Mouse (Mus musculus) erythroblast, embryonic 14.5 days (primary cell): ENCODE results near the gene Cyfip2. TPM values are rescaled to one million over a fixed set of nuclear protein-coding genes. Genes with fewer than 3 reads are reported as not detected.

Source experiments
- H3K27me3 ChIP-seq: 2 replicates; pipeline ENCODE4 v1.6.1; 2012; ENCODE audit warnings: inconsistent platforms; ENCODE audit not compliant: control insufficient read depth
- H3K36me3 ChIP-seq: 2 replicates; pipeline ENCODE4 v1.6.1; 2012; ENCODE audit warnings: mild to moderate bottlenecking, inconsistent platforms; ENCODE audit not compliant: control insufficient read depth
- H3K4me1 ChIP-seq: 2 replicates; pipeline ENCODE4 v1.6.1; 2012; ENCODE audit warnings: inconsistent platforms; ENCODE audit not compliant: control insufficient read depth
- H3K4me3 ChIP-seq: replicated peaks from 2 replicates; pipeline ENCODE3; 2012; ENCODE audit warnings: moderate library complexity, mild to moderate bottlenecking, inconsistent platforms
- H3K9me3 ChIP-seq: 2 replicates; pipeline ENCODE4 v1.6.1; 2012; ENCODE audit warnings: low read length, inconsistent platforms, mixed read lengths; ENCODE audit not compliant: control insufficient read depth
- GATA1 ChIP-seq: IDR thresholded peaks from 2 replicates; pipeline ENCODE4 v1.6.1; 2012; ENCODE audit warnings: low read length, inconsistent platforms, mixed read lengths
- TAL1 ChIP-seq: IDR thresholded peaks from 3 replicates; pipeline ENCODE4 v1.6.1; 2012; ENCODE audit warnings: low read length, inconsistent platforms, mixed read lengths
- polyA plus RNA-seq: library from polyadenylated mRNA; stranded (reverse); fragments of >175 nt; gene quantifications from 2 replicates; pipeline ENCODE4 v1.2.3, GENCODE M21; 2012

Gene Cyfip2
- polyA plus RNA-seq, 1 experiment, result 0.04 TPM

- H3K4me3 ChIP-seq, result no peak overlapping the region
- no peaks in the 10 kb centered on the region for H3K36me3 ChIP-seq
- no peaks in the 10 kb centered on the region for H3K4me1 ChIP-seq
- TF ChIP-seq TAL1 (no peak), GATA1 (no peak)
- no peaks in the 10 kb centered on the region for H3K9me3 ChIP-seq
- H3K27me3 ChIP-seq, result no peaks in the 10 kb centered on the region
Observed at GRCm38 (mm10) chr11:46286803-46287202, 25.9 kb downstream of the Cyfip2 start.

GRCm38 (mm10) chr11:46283800-46284199, 28.9 kb downstream of the Cyfip2 start:
- no peaks in the 10 kb centered on the region for H3K36me3 ChIP-seq
- H3K9me3 ChIP-seq, result no peaks in the 10 kb centered on the region
- no peaks in the 10 kb centered on the region for H3K27me3 ChIP-seq
- H3K4me3 ChIP-seq, result no peak overlapping the region
- no peaks in the 10 kb centered on the region for H3K4me1 ChIP-seq
- no peak for TF ChIP-seq GATA1
- TF ChIP-seq TAL1, result no peak

GRCm38 (mm10) chr11:46282612-46283011, 30.0 kb downstream of the Cyfip2 start:
- no peaks in the 10 kb centered on the region for H3K4me1 ChIP-seq
- H3K9me3 ChIP-seq, result no peaks in the 10 kb centered on the region
- no peaks in the 10 kb centered on the region for H3K27me3 ChIP-seq
- TF ChIP-seq GATA1 (no peak), TAL1 (no peak)
- no peak overlapping the region for H3K4me3 ChIP-seq
- no peaks in the 10 kb centered on the region for H3K36me3 ChIP-seq

DNA sequence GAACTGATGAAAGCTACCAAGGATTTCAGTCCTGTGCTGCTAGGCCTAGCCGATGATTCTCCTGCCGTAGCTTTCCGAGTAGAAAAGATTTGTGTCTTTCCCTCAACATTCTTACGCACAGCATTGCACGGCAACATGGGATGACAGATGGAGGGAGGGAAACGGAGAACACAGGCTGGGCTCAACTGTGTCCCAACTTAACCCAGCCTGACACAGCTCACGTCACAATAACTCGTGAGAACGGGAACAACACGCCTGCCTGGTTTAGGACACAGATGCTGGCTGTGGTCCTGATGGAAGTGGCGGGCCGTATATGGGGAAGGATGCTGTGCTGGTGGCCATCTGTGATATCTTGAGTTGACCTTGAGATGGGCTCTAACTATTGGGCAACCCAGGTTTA, 34.0 kb downstream of the Cyfip2 start:
- Histone ChIP-seq H3K4me3 (no peak overlapping the region), H3K4me1 (no peaks in the 10 kb centered on the region), H3K9me3 (no peaks in the 10 kb centered on the region), H3K27me3 (no peaks in the 10 kb centered on the region), H3K36me3 (no peaks in the 10 kb centered on the region)
- TF ChIP-seq GATA1, result no peak
- TF ChIP-seq TAL1, result no peak

GRCm38 (mm10) chr11:46278140-46278539, 34.5 kb downstream of the Cyfip2 start:
- Histone ChIP-seq H3K27me3 (no peaks in the 10 kb centered on the region), H3K4me1 (no peaks in the 10 kb centered on the region), H3K36me3 (no peaks in the 10 kb centered on the region), H3K4me3 (no peak overlapping the region), H3K9me3 (no peaks in the 10 kb centered on the region)
- no peak for TF ChIP-seq GATA1
- no peak for TF ChIP-seq TAL1

- Histone ChIP-seq H3K9me3 (no peaks in the 10 kb centered on the region), H3K4me3 (no peak overlapping the region), H3K4me1 (no peaks in the 10 kb centered on the region), H3K36me3 (no peaks in the 10 kb centered on the region), H3K27me3 (no peaks in the 10 kb centered on the region)
- TF ChIP-seq GATA1 (no peak), TAL1 (no peak)
Observed at GRCm38 (mm10) chr11:46276778-46277177, 35.9 kb downstream of the Cyfip2 start.

DNA sequence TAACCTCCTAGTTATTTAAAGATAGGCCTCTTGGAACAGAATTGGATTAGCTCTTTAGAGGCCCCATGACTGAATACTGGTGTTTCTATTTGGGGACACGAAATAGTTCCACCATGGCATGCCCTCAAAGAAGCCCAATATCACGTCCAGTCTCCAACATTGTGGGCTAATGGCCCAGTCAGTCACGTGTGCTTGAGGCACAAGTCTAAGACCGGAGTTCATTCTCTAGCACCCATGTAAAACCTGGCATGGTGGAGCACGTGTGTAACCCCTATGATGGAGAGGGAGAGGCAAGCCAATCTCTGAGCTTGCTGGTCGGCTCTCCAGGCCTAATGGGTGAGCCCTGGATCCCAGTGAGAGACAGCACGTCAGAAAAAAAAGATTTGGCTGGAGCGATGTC, 36.5 kb downstream of the Cyfip2 start:
- Histone ChIP-seq H3K27me3 (no peaks in the 10 kb centered on the region), H3K9me3 (no peaks in the 10 kb centered on the region), H3K36me3 (no peaks in the 10 kb centered on the region), H3K4me1 (no peaks in the 10 kb centered on the region), H3K4me3 (no peak overlapping the region)
- TF ChIP-seq GATA1, result no peak
- TF ChIP-seq TAL1, result no peak

DNA sequence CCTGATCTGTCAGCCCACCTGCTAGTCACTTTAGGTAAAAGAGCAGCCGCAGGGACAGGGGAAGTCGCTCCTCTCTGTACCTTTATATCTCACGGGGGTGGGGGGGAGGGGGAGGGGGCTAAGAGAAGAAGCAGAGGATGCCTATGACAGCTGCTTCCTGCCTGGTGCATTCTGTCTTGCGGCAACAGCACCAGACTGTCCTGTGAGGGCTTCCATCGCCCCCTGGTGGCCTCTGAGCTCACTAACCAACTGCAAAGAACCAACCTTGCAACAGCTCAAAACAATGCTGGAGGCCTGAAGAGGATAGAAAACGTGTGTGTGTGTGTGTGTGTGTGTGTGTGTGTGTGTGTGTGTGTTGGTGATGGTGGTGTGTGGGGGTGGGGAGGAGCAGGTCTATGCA, 37.4 kb downstream of the Cyfip2 start:
- no peak for TF ChIP-seq TAL1
- TF ChIP-seq GATA1, result no peak
- H3K27me3 ChIP-seq, result no peaks in the 10 kb centered on the region
- no peaks in the 10 kb centered on the region for H3K9me3 ChIP-seq
- no peaks in the 10 kb centered on the region for H3K4me1 ChIP-seq
- H3K4me3 ChIP-seq, result no peak overlapping the region
- H3K36me3 ChIP-seq, result no peaks in the 10 kb centered on the region

- Histone ChIP-seq H3K27me3 (no peaks in the 10 kb centered on the region), H3K36me3 (no peaks in the 10 kb centered on the region), H3K4me3 (no peak overlapping the region), H3K4me1 (no peaks in the 10 kb centered on the region), H3K9me3 (no peaks in the 10 kb centered on the region)
- TF ChIP-seq TAL1 (no peak), GATA1 (no peak)
Observed at GRCm38 (mm10) chr11:46273969-46274368, 38.7 kb downstream of the Cyfip2 start.

- Histone ChIP-seq H3K4me1 (no peaks in the 10 kb centered on the region), H3K4me3 (no peak overlapping the region), H3K36me3 (no peaks in the 10 kb centered on the region), H3K9me3 (no peaks in the 10 kb centered on the region), H3K27me3 (no peaks in the 10 kb centered on the region)
- TF ChIP-seq TAL1 (no peak), GATA1 (no peak)
Observed at GRCm38 (mm10) chr11:46272058-46272681, 40.5 kb downstream of the Cyfip2 start.
